Mouse (Mus musculus) forebrain, embryonic 14.5 days (tissue): ENCODE data around the gene Gm26620. TPM values are rescaled to one million over a fixed set of nuclear protein-coding genes. Genes with fewer than 3 reads are reported as not detected.

Experiments
- ATAC-seq: fragments of 200-750 bp; cut with Nextera tagmentation; 2 replicates; pipeline ENCODE4 v1.8.0; 2017; ENCODE audit warnings: mild to moderate bottlenecking, moderate library complexity
- DNase-seq: peaks from one replicate; pipeline ENCODE4 v3.0.0-alpha.2; 2015; ENCODE audit warnings: low spot score
- H3K27ac ChIP-seq: fragments of 300-500 bp; sonication (generic); 2 replicates; pipeline ENCODE4 v1.5.1; 2014; ENCODE audit warnings: low read depth, mild to moderate bottlenecking, control low read depth, low read length, moderate library complexity
- H3K27me3 ChIP-seq: fragments of 300-500 bp; sonication (generic); replicated peaks from 2 replicates; pipeline ENCODE4 v1.6.1; 2014; ENCODE audit warnings: low read length, control low read depth, mixed read lengths; ENCODE audit not compliant: control insufficient read depth, insufficient read depth
- H3K36me3 ChIP-seq: fragments of 300-500 bp; sonication (generic); 2 replicates; pipeline ENCODE4 v1.6.1; 2014; ENCODE audit warnings: low read length, control low read depth; ENCODE audit not compliant: control insufficient read depth, insufficient read depth
- H3K4me1 ChIP-seq: fragments of 300-500 bp; sonication (generic); 2 replicates; pipeline ENCODE4 v1.6.1; 2014; ENCODE audit warnings: antibody characterized with exemption, low read length, control low read depth; ENCODE audit not compliant: control insufficient read depth, insufficient read depth
- H3K4me2 ChIP-seq: fragments of 300-500 bp; sonication (generic); 2 replicates; pipeline ENCODE4 v1.6.1; 2014; ENCODE audit warnings: mild to moderate bottlenecking, control low read depth, low read length
- H3K4me3 ChIP-seq: fragments of 300-500 bp; sonication (generic); 2 replicates; pipeline ENCODE4 v1.5.1; 2014; ENCODE audit warnings: low read depth, low read length, control low read depth
- H3K9ac ChIP-seq: fragments of 300-500 bp; sonication (generic); 2 replicates; pipeline ENCODE4 v1.6.1; 2014; ENCODE audit warnings: mild to moderate bottlenecking, low read length, control low read depth, moderate library complexity
- H3K9me3 ChIP-seq: fragments of 300-500 bp; sonication (generic); replicated peaks from 2 replicates; pipeline ENCODE4 v1.6.1; 2016; ENCODE audit warnings: low read length, control low read depth, mixed read lengths; ENCODE audit not compliant: control insufficient read depth
- WGBS: fragments of 180-500 bp; shearing (Covaris S2); extraction: QIAGEN DNeasy Blood & Tissue Kit; methylation state at CpG from one replicate; pipeline ENCODE4 v1.1.7; 2014; 5-methylcytosine and 5-hydroxymethylcytosine counted together
- polyA plus RNA-seq: library from polyadenylated mRNA; unstranded; fragments of >200 nt; fragmentation: Nextera tagmentation; extraction: Ambion mirVana; gene quantifications from 2 replicates; pipeline ENCODE4 v1.2.1, GENCODE M21; 2014

Gene Gm26620
- polyA plus RNA-seq: 0.29 and 0.64 TPM in 2 replicates

DNA sequence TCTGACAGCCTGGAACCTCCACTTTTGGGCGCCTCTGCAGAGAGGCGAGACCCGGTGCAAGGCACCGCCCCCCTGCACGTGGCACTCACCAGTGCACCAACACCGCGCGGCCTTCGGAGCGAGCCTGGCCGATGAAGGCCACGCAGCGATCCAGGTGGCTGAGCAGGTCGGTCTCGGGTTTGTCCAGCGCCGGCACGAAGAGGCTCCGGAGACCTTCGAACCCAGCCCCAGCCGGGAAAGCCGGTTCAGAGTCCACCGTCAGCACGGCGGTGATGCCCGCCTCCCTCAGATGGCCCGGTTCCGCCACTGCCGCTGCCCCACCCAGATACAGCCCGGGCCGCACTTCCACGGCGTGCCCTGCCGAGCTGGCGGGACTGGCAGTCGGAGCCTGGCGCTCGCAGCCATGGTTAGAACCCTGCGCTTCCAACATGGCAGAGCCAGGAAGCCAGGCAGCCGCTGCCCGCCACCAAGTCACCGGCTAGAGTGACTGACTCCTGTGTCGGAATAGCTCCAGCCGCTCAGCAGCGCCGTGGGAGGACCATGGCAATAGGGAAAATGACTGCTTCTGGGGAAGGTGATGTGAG, at the start of gene Gm26620, which contains the start of gene Dusp12:
Gene Gm26620 (plus strand): TSS at position 88 of the 584 bp plus-strand sequence.
Gene Dusp12 (minus strand): TSS at position 563 of the 584 bp plus-strand sequence.
- under 1% methylated on average over 46 of the region's 46 CpGs for WGBS
- peak; percentile 96 for ATAC-seq
- H3K9ac ChIP-seq: peak within 1 kb of the TSS; percentile 93
- H3K4me1 ChIP-seq: peaks cover 7% of the 10 kb centered on the region; the same call in 1 of the 2 replicates
- H3K27ac ChIP-seq: peak within 1 kb of the TSS; percentile 78
- DNase-seq: peak; percentile 96
- H3K27me3 ChIP-seq: no peaks in the 10 kb centered on the region
- H3K9me3 ChIP-seq: no peaks in the 10 kb centered on the region
- H3K4me2 ChIP-seq: peak within 1 kb of the TSS; percentile 78
- H3K36me3 ChIP-seq: peaks cover 8% of the 10 kb centered on the region
- H3K4me3 ChIP-seq: peak within 1 kb of the TSS; percentile 93

- H3K27me3 ChIP-seq: no peaks in the 10 kb centered on the region
- no peaks in the 10 kb centered on the region for H3K4me1 ChIP-seq
- H3K4me3 ChIP-seq: no peak overlapping the region
- no peak overlapping the region for H3K4me2 ChIP-seq
- H3K9ac ChIP-seq: no peak overlapping the region
- no peak overlapping the region for H3K27ac ChIP-seq
- ATAC-seq (no peak), DNase-seq (peak; percentile 84)
- H3K36me3 ChIP-seq: 0 out of 2 replicates have a peak, but pooled peaks cover 6% of the 10 kb centered on the region
- H3K9me3 ChIP-seq: no peaks in the 10 kb centered on the region
These were observed 45.2 kb upstream of the Gm26620 start for GRCm38 (mm10) chr1:170839685-170840084.

DNA sequence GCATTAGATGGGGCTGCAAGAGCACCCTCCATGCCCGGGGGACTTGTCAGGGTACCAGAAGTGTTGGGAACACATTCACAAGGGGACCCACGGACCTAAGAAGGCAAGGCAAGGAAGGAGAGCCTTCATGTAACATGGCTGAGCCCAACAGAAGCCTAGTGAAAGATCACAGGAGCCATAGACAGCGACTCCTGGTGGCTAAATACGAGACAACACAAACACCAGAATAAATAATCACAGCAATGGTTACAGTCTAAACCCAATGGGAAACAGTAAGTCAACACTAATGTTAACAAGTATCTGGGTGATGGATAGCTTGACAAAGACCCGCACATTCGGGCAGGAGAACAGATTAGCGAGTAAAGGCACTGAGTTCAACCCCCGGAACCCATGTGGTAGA, 40.5 kb upstream of the Gm26620 start:
- H3K4me2 ChIP-seq: no peak overlapping the region
- ATAC-seq: no peak
- DNase-seq: peak; percentile 59
- no peak overlapping the region for H3K4me3 ChIP-seq
- peaks cover 9% of the 10 kb centered on the region; the same call in 1 of the 2 replicates for H3K36me3 ChIP-seq
- no peak overlapping the region for H3K9ac ChIP-seq
- H3K9me3 ChIP-seq: no peaks in the 10 kb centered on the region
- H3K27ac ChIP-seq: no peak overlapping the region
- 52% methylated on average over 8 of the region's 8 CpGs for WGBS
- H3K27me3 ChIP-seq: no peaks in the 10 kb centered on the region
- no peaks in the 10 kb centered on the region for H3K4me1 ChIP-seq

GRCm38 (mm10) chr1:170845448-170846307, 39.2 kb upstream of the Gm26620 start:
- peaks cover 9% of the 10 kb centered on the region; the same call in 1 of the 2 replicates for H3K36me3 ChIP-seq
- H3K9ac ChIP-seq: no peak overlapping the region
- no peaks in the 10 kb centered on the region for H3K9me3 ChIP-seq
- no peak overlapping the region for H3K4me3 ChIP-seq
- H3K4me1 ChIP-seq: no peaks in the 10 kb centered on the region
- no peak overlapping the region for H3K27ac ChIP-seq
- H3K4me2 ChIP-seq: no peak overlapping the region
- no peaks in the 10 kb centered on the region for H3K27me3 ChIP-seq
- WGBS: 56% methylated on average over 10 of the region's 10 CpGs
- DNase-seq (no peak), ATAC-seq (no peak)

DNA sequence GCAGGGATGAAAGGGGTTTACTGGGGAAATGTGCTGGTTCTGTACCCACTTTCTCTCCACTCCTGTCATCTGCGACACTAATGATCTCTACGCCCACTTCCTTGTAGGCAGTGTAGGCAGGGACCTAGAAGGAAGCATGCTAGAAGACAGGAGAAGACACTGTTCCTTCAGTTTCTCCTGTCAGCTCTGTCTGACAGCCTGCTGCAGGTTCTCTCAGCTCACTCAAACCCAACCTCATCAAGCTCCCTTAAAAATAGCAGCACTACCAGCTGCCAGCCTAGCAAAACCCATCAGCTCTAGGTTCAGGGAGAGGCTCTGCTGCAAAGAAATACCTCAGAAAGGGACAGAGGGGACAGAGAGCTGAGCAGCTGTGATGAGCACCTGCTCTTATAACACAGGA, 34.9 kb upstream of the Gm26620 start:
- Histone ChIP-seq H3K27me3 (no peaks in the 10 kb centered on the region), H3K9ac (no peak overlapping the region), H3K4me1 (no peaks in the 10 kb centered on the region), H3K27ac (no peak overlapping the region), H3K4me3 (no peak overlapping the region), H3K4me2 (no peak overlapping the region), H3K36me3 (peaks cover 9% of the 10 kb centered on the region; the same call in 1 of the 2 replicates), H3K9me3 (no peaks in the 10 kb centered on the region)
- ATAC-seq: no peak
- 100% methylated on average over 2 of the region's 2 CpGs for WGBS
- DNase-seq: no peak

GRCm38 (mm10) chr1:170850637-170851624, 33.9 kb upstream of the Gm26620 start:
- Histone ChIP-seq H3K4me1 (no peaks in the 10 kb centered on the region), H3K27ac (no peak overlapping the region), H3K4me2 (no peak overlapping the region), H3K27me3 (no peaks in the 10 kb centered on the region), H3K36me3 (peaks cover 9% of the 10 kb centered on the region; the same call in 1 of the 2 replicates), H3K4me3 (no peak overlapping the region), H3K9ac (no peak overlapping the region), H3K9me3 (no peaks in the 10 kb centered on the region)
- WGBS: 93% methylated on average over 23 of the region's 23 CpGs
- ATAC-seq (no peak), DNase-seq (no peak)

- ATAC-seq: no peak
- no peak overlapping the region for H3K4me2 ChIP-seq
- no peaks in the 10 kb centered on the region for H3K9me3 ChIP-seq
- H3K4me3 ChIP-seq: no peak overlapping the region
- 0 out of 2 replicates have a peak, but pooled peaks cover 2% of the 10 kb centered on the region for H3K36me3 ChIP-seq
- DNase-seq: no peak
- no peak overlapping the region for H3K9ac ChIP-seq
- no peaks in the 10 kb centered on the region for H3K27me3 ChIP-seq
- no peaks in the 10 kb centered on the region for H3K4me1 ChIP-seq
- WGBS: 98% methylated on average over 3 of the region's 3 CpGs
- no peak overlapping the region for H3K27ac ChIP-seq
These were observed 31.3 kb upstream of the Gm26620 start for GRCm38 (mm10) chr1:170853604-170854003.

GRCm38 (mm10) chr1:170855056-170855760, 29.7 kb upstream of the Gm26620 start:
- Histone ChIP-seq H3K4me2 (no peak overlapping the region), H3K9me3 (no peaks in the 10 kb centered on the region), H3K4me1 (no peaks in the 10 kb centered on the region), H3K27ac (no peak overlapping the region), H3K9ac (no peak overlapping the region), H3K36me3 (0 out of 2 replicates have a peak, but pooled peaks cover 2% of the 10 kb centered on the region), H3K27me3 (no peaks in the 10 kb centered on the region), H3K4me3 (no peak overlapping the region)
- ATAC-seq (no peak), DNase-seq (no peak)
- WGBS: 85% methylated on average over 13 of the region's 13 CpGs
